ENCODE assay signal across 8 mouse cellular contexts in genomic region chr8:70506328-70507026, GRCm38 (mm10). TPM values are rescaled to one million over a fixed set of nuclear protein-coding genes. Genes with fewer than 3 reads are reported as not detected.
DNase-seq lines count a peak whose midpoint lies in the region; ATAC-seq and TF ChIP-seq lines count a peak whose summit lies in the region.

TSS of gene Rex1bd (minus strand) at chr8:70506752.

- peak within 1 kb of the TSS; percentile 59 for H3K4me3 ChIP-seq in ES-Bruce4 (ENCODE audit: low read depth, low read length)
- peak within 1 kb of the TSS; percentile 52 for H3K4me3 ChIP-seq in forebrain, embryonic 14.5 days (ENCODE audit: low read depth, low read length)
- H3K4me3 ChIP-seq in lung, adult 2 months (replicated peaks; ENCODE audit: extremely low read depth, low read depth, low read length) = peak within 1 kb of the TSS; percentile 51

- intact Hi-C loops in heart, postnatal 14 days (cut with DNase I) = no loop called here

- TF ChIP-seq POLR2A in ES-Bruce4 (IDR thresholded peaks at IDR 0.05; ENCODE audit: insufficient read depth, low read length) = peak; percentile 13
- peak; percentile 52; the same call in 1 of the 2 replicates for TF ChIP-seq POLR2A in lung, adult 2 months (IDR thresholded peaks at IDR 0.05; ENCODE audit: borderline replicate concordance, extremely low read depth, low read depth, low read length)

- peak; percentile 34 for ATAC-seq in cerebellum, adult (ENCODE audit: insufficient number of reproducible peaks, low FRiP score, low TSS enrichment)
- ATAC-seq in forebrain, embryonic 14.5 days = peak; percentile 83
- ATAC-seq in neutrophil, adult 5-6 weeks (ENCODE audit: extremely low read depth, insufficient number of reproducible peaks, low FRiP score, poor library complexity, severe bottlenecking) = peak; percentile 56

- H3K4me1 ChIP-seq in ES-Bruce4 (ENCODE audit: control insufficient read depth, insufficient read depth, low read length) = no peaks in the 10 kb centered on the region
- H3K4me1 ChIP-seq in forebrain, embryonic 14.5 days (ENCODE audit: control insufficient read depth, insufficient read depth, low read length) = peaks cover 16% of the 10 kb centered on the region
- H3K4me1 ChIP-seq in lung, adult 2 months (ENCODE audit: control insufficient read depth, insufficient read depth, low read length) = peaks cover 19% of the 10 kb centered on the region

- 2% methylated on average over 40 of the region's 40 CpGs for WGBS in forebrain, embryonic 14.5 days
- whole genome bisulfite sequencing in lung, adult 2 months = 5% methylated on average over 40 of the region's 40 CpGs

- no peaks in the 10 kb centered on the region for H3K27me3 ChIP-seq in ES-Bruce4 (ENCODE audit: control insufficient read depth, insufficient read depth, low read length, poor library complexity, severe bottlenecking)
- peaks cover 23% of the 10 kb centered on the region for H3K27me3 ChIP-seq in forebrain, embryonic 14.5 days (replicated peaks; ENCODE audit: control insufficient read depth, insufficient read depth, low read length)

- peak within 1 kb of the TSS; percentile 87 for H3K9ac ChIP-seq in ES-Bruce4 (ENCODE audit: low read depth, poor library complexity, severe bottlenecking)
- peak within 1 kb of the TSS; percentile 75 for H3K9ac ChIP-seq in forebrain, embryonic 14.5 days (ENCODE audit: low read length)

- peak within 1 kb of the TSS; percentile 62 for H3K27ac ChIP-seq in ES-Bruce4 (ENCODE audit: insufficient read depth, low read length)
- H3K27ac ChIP-seq in forebrain, embryonic 14.5 days (ENCODE audit: low read depth, low read length) = peak within 1 kb of the TSS; percentile 85

- no peak for TF ChIP-seq EP300 in ES-Bruce4 (IDR thresholded peaks at IDR 0.05; ENCODE audit: insufficient read depth, low read depth, low read length)

- H3K9me3 ChIP-seq in ES-Bruce4 (replicated peaks; ENCODE audit: control insufficient read depth, insufficient read depth, low read length, poor library complexity, severe bottlenecking) = no peaks in the 10 kb centered on the region
- H3K9me3 ChIP-seq in forebrain, embryonic 14.5 days (replicated peaks; ENCODE audit: control insufficient read depth, low read length) = no peaks in the 10 kb centered on the region

- peak; percentile 94 for DNase-seq in forebrain, embryonic 14.5 days (ENCODE audit: low spot score)
- peak; percentile 95 for DNase-seq in heart, postnatal 14 days
- peak; percentile 90 to 97 for DNase-seq in layer of hippocampus, adult 18-20 months (ENCODE audit: low spot score in 2 of 2)
- DNase-seq in lung, adult 2 months = peak; percentile 93
- peak; percentile 91 to 96 for DNase-seq in thymus, adult 18-20 months

- peak; percentile 66 for TF ChIP-seq CTCF in ES-Bruce4 (IDR thresholded peaks at IDR 0.05; ENCODE audit: low read depth, low read length)
- peak; percentile 43; the same call in 1 of the 2 replicates for TF ChIP-seq CTCF in lung, adult 2 months (IDR thresholded peaks at IDR 0.05; ENCODE audit: insufficient read depth, low read length)

- peaks cover 24% of the 10 kb centered on the region for H3K36me3 ChIP-seq in ES-Bruce4 (ENCODE audit: control insufficient read depth, insufficient read depth, low read length, poor library complexity, severe bottlenecking)
- peaks cover 29% of the 10 kb centered on the region for H3K36me3 ChIP-seq in forebrain, embryonic 14.5 days (ENCODE audit: control insufficient read depth, insufficient read depth, low read length)

- H3K4me2 ChIP-seq in forebrain, embryonic 14.5 days (ENCODE audit: low read length) = peak within 1 kb of the TSS; percentile 89

RNA-seq across cellular contexts. Expression of gene Rex1bd, which starts in this region (rescaled TPM):
- polyA plus RNA-seq in ES-Bruce4 (2011; ENCODE audit: insufficient read depth, insufficient read length, low read depth, missing spikeins) = 40.0 and 43.7 TPM in 2 replicates
- polyA plus RNA-seq in forebrain, embryonic 14.5 days (2014; fragmentation: Nextera tagmentation; extraction: Ambion mirVana) = 174 and 199 TPM in 2 replicates
- total RNA-seq in heart, postnatal 14 days (2021) = 100 to 1,000 TPM; 105 TPM
- total RNA-seq in layer of hippocampus, adult 18-20 months (2021) = 100 to 1,000 TPM in 1 of 2 experiments, 10 to 100 TPM in 1; 96.5 to 104 TPM
- polyA plus RNA-seq in lung, adult 2 months (2012; rRNA removed) = 145 and 178 TPM in 2 replicates
- total RNA-seq in neutrophil, adult 5-6 weeks (2017) = 12.4 and 29.8 TPM in 2 replicates

Comparison
In these comparisons a context has a peak if more than half of its experiments do, and no peak if none do; other contexts are left out.
1. Peak in every context shown above with its lines: DNase-seq, ATAC-seq, H3K4me3 ChIP-seq and H3K27ac ChIP-seq.